Mouse (Mus musculus) megakaryocyte, embryonic 14.5 days (primary cell): Measurements from ENCODE around the gene Cldn14. TPM values are rescaled to one million over a fixed set of nuclear protein-coding genes. Genes with fewer than 3 reads are reported as not detected.
A peak's percentile ranks its signal among the peaks of the same experiment; 100 is the strongest.
"Not testable (repeated sequence)": the region's sequence is repeated elsewhere in the genome, so short reads cannot be mapped to it uniquely, and the experiment has no call there.

Experiments
- H3K27me3 ChIP-seq: replicated peaks from 2 replicates; pipeline ENCODE3; 2012; ENCODE audit warnings: inconsistent platforms
- H3K36me3 ChIP-seq: replicated peaks from 2 replicates; pipeline ENCODE3; 2012; ENCODE audit warnings: low read length, inconsistent platforms, mixed read lengths
- H3K4me1 ChIP-seq: 2 replicates; pipeline ENCODE4 v1.6.1; 2012; ENCODE audit warnings: inconsistent platforms
- H3K4me3 ChIP-seq: replicated peaks from 2 replicates; pipeline ENCODE3; 2012; ENCODE audit warnings: moderate library complexity, mild to moderate bottlenecking, inconsistent platforms
- H3K9me3 ChIP-seq: 2 replicates; pipeline ENCODE4 v1.6.1; 2012; ENCODE audit warnings: inconsistent platforms
- FLI1 ChIP-seq: IDR thresholded peaks from 2 replicates; pipeline ENCODE4 v1.6.1; 2012; ENCODE audit warnings: low read length, inconsistent platforms, mixed read lengths
- GATA1 ChIP-seq: IDR thresholded peaks from 3 replicates; pipeline ENCODE4 v1.6.1; 2012; ENCODE audit warnings: mixed read lengths, low read length, inconsistent platforms, borderline replicate concordance
- polyA plus RNA-seq: library from polyadenylated mRNA; stranded (reverse); fragments of >175 nt; gene quantifications from 2 replicates; pipeline ENCODE4 v1.2.3, GENCODE M21; 2012; ENCODE audit warnings: low replicate concordance; ENCODE audit not compliant: insufficient read depth

The Cldn14 gene
- polyA plus RNA-seq, 1 experiment = not detected

DNA sequence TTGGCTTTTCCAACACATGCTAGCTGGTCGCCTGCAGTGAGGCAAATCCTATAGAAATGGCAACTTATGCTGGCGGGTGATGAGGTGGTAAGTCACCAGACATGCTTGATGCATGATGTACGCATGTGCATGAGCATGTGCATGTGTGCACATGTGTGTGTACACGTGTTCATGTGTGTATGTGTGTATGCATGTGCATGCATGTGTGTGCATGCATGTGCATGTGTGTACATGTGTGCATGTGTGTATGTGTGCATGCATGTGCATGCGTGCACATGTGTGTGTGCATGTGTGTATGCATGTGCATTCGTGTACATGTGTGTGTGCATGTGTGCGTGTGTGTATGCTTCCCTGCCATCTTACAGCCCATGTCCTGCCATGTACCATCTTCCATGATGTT, 28.6 kb upstream of the Cldn14 start:
- H3K36me3 ChIP-seq = no peaks in the 10 kb centered on the region
- H3K4me1 ChIP-seq = peaks cover 3% of the 10 kb centered on the region; the same call in 1 of the 2 replicates
- peaks cover 40% of the 10 kb centered on the region for H3K27me3 ChIP-seq
- no peak for TF ChIP-seq FLI1
- no peak; the same call in 2 of the 3 replicates for TF ChIP-seq GATA1
- H3K9me3 ChIP-seq = no peaks in the 10 kb centered on the region
- H3K4me3 ChIP-seq = peak overlapping the region; percentile 73

DNA sequence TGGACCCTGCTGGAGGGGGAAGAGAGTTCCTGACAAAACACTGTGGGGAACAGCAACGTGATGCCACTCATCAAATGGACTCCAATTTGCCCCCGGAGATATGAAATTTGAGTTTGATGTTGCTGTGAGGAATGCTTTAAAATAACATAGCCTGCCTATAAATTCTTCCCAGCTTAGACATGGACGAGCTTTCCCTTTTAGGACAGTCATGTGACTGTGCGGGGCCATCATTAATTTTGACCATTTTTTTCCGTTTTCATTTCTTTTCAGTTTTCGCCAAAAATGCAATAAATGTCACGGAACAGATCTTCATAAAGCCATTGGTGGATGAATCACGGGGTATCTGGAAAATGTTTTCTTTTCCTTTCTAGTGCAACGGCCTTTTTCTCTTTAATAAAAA, 25.5 kb upstream of the Cldn14 start:
- Histone ChIP-seq H3K36me3 (no peaks in the 10 kb centered on the region), H3K9me3 (no peaks in the 10 kb centered on the region), H3K4me3 (no peak overlapping the region), H3K4me1 (peaks cover 3% of the 10 kb centered on the region; the same call in 1 of the 2 replicates), H3K27me3 (peaks cover 29% of the 10 kb centered on the region)
- TF ChIP-seq FLI1 (no peak), GATA1 (no peak)

DNA sequence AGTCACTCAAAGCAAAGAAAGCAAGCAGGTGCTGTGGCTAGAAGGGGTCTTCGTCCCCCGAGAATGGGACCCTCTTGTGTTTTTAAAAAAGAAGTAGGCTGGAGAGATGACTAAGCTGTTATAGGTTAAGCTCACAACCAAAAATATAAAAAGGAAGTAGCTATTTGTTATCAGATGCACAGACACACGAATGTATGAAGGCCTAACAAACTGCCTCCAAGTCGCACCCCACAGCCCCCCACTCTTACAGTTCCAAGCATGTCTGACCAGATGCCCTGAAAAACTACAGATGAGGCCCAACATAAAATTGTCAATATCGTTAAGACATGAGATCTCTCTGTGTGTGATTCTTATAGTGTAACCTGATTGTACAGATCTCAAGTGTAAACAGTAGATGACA, 23.6 kb upstream of the Cldn14 start:
- H3K9me3 ChIP-seq = no peaks in the 10 kb centered on the region
- TF ChIP-seq FLI1 = no peak
- TF ChIP-seq GATA1 = no peak
- H3K27me3 ChIP-seq = peaks cover 32% of the 10 kb centered on the region
- H3K4me1 ChIP-seq = peaks cover 1% of the 10 kb centered on the region; the same call in 1 of the 2 replicates
- no peak overlapping the region for H3K4me3 ChIP-seq
- no peaks in the 10 kb centered on the region for H3K36me3 ChIP-seq

DNA sequence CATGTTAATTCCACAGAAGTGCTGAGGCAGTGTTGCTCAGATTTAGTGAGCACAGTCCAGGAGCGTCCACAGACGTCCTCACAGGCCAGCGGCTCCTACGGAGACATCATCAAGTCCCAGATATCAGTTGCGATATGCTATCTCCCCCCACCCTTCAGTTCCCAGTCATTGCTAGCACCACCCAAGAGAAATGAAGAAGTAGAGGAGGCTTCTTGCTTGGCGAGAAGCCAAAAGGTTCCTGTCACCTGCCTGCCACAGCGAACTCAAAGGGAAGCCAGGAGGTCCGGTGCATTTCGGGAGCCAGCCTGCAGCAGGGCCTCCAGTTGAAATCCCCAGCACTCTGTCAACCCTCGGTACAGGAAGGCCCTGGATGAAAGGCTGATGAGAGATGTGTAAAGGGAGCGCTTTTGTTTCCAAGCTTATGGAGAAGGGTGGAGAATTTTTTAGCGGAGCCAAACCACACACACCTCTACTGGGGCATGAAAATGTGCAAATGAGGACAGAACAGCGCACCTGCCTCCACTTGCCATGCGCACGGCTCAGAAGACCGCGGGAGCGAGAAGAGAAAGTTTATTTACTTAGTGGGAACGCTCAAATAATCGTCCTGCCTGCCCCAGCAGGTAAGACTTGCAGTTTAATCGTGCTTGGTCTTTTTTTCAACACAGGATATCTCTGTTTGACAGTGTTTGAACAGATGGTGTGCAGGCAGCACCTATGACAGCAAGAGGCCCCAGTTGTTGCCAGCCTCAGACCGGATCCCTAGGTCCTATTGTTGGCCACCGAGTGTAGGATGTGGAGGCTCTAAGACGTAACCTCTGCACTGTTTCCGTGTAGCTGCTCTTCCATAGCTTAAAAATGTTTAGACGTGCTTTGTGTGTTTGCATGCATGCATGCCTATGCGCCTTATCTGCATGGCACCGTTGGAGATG, 15.0 kb upstream of the Cldn14 start:
- Histone ChIP-seq H3K4me1 (no peaks in the 10 kb centered on the region), H3K36me3 (no peaks in the 10 kb centered on the region), H3K9me3 (peaks cover 22% of the 10 kb centered on the region), H3K4me3 (no peak overlapping the region), H3K27me3 (peaks cover 43% of the 10 kb centered on the region)
- TF ChIP-seq FLI1 (no peak), GATA1 (no peak)

DNA sequence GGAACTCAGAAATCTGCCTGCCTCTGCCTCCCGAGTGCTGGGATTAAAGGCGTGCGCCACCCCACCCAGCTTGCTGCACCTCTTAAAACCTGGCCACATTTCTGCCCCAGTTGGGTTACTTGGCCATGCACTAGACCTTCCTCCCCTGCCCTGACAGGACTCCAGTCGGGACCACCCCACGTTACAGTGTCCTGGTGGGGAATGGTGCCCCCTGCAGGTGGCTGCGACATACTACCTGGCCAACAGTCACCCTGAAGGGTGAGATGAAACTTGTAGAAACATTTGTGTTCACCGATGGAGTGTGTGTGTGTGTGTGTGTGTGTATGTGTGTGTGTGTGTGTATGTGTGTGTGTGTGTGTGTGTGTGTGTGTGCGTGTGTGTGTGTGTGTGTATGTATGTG, 11.1 kb upstream of the Cldn14 start:
- not testable (repeated sequence) for H3K4me1 ChIP-seq, H3K4me3 ChIP-seq, H3K36me3 ChIP-seq, H3K9me3 ChIP-seq
- peaks cover 53% of the 10 kb centered on the region for H3K27me3 ChIP-seq

DNA sequence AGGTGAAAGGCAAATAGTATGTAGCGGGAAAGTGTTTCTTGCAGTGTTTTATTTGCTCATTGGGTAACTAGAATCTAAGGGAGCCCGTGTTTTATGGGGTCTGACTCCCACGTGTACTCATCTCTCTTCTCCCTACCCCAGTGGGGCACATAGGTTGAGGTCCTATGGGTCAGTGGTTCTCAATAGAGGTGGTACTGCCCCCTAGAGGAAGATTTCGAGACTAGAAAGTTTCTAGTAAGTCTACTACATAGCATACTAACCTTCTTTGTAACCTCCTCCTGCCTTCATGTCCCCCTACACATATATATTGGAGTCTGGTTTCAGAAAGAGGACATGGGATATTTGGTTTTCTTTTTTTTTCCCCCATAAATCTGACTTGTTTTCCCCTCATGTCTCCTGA, 9.3 kb upstream of the Cldn14 start:
- Histone ChIP-seq H3K27me3 (peaks cover 45% of the 10 kb centered on the region), H3K9me3 (no peaks in the 10 kb centered on the region), H3K4me3 (no peak overlapping the region), H3K36me3 (no peaks in the 10 kb centered on the region), H3K4me1 (no peaks in the 10 kb centered on the region)
- TF ChIP-seq GATA1 (no peak), FLI1 (no peak)

DNA sequence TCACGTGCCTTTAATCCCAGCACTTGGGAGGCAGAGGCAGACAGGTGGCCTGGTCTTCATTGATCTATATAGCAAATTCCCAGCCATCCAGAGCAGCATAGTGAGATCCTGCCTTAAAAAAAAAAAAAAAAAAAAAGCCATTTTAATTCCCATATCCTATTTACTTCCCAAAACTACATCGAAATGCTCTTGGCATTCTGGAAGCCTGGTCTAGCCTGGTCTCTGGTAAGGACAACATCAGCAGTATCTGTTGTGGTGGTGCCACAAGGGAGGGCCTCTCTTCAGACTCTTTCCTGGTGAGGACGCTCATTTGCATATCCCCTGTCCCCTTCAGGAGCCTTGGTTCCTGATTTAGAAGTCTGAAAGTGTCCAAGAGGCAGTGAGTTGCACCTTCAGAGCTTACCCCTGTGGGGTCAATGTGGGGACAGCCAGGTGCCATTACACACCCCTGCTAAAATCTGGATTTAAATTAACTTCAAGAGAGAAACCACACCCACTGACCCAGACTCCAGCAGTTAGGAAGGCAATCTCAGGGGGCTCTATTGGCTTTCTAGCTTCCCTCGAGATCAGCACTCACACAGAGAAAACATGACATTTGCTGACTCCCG, 6.0 kb upstream of the Cldn14 start:
- Histone ChIP-seq H3K9me3 (peaks cover 8% of the 10 kb centered on the region), H3K36me3 (no peaks in the 10 kb centered on the region), H3K4me1 (no peaks in the 10 kb centered on the region), H3K4me3 (no peak overlapping the region), H3K27me3 (peaks cover 40% of the 10 kb centered on the region)
- no peak for TF ChIP-seq GATA1
- TF ChIP-seq FLI1 = no peak

DNA sequence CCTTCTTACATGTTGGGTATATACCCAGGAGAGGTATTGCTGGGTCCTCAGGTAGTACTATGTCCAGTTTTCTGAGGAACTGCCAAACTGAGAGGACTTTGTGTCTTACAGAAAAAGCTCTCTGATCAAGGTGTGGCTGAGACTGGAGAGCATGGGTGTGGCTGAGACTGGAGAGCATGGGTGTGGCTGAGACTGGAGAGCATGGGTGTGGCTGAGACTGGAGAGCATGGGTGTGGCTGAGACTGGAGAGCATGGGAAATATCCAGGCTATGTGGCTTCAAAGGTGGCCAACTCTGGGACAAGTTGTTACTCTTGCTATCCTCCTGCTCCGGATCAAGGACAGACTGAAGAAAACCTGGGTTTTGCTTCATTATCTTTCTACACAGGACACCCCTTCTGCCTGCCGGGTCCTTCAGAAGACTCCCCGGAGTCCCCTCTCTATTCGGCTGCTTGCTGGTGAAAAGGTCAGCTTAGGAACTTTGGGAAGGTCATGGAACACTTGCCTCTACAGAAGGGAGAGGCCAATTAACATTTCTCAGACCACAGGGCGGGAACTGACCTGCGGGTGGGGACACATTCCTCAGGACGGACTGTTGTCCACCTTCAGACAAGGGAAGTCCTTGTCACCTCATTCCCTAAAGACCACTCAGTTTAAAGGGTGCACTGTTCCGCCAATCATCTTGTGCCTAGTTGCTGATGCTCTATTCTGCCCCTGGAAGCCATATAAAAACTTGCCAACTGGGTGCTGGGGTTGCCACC, 4.9 kb upstream of the Cldn14 start:
- H3K4me1 ChIP-seq, H3K4me3 ChIP-seq, H3K36me3 ChIP-seq, H3K9me3 ChIP-seq: not testable (repeated sequence)
- H3K27me3 ChIP-seq = peaks cover 43% of the 10 kb centered on the region

DNA sequence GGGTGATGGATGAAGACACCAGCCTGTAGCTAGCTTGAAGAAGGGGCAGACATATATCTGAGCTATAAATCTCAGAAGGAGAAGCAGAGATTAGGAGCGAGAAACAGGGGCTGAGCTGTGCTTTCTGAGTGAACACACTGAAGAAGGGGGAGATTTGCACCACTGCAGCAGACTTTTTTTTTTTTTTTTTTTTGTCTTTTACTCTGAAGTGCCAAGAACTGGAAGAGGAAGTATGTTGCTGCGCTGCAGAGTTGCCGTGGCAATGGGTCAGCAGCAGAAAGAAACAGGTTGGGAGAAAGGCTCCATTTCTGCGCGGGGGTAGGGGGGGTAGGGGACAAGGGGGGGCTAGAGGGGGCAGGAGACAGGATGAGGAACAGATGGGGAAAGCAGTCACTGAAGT, 2.6 kb upstream of the Cldn14 start:
- peaks cover 42% of the 10 kb centered on the region for H3K27me3 ChIP-seq

DNA sequence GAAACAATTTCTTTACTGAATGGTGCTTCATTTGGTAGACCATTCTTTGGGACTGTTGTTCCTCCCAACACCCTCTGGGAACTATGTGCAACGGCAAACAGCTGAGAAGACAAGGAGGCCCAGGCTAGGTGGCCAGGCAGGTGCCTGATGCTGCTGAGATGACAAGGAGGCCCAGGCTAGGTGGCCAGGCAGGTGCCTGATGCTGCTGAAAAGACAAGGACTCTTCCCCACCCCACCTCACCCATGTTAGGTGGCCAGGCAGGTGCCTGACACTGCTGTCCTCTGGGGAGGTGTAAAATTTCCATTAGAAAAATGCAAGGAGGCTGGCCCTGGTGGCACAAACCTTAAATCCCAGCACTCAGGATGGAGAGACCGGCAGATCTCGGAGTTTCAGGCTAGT, 2.0 kb upstream of the Cldn14 start:
- Histone ChIP-seq H3K4me3 (no peak overlapping the region), H3K9me3 (peaks cover 8% of the 10 kb centered on the region), H3K36me3 (no peaks in the 10 kb centered on the region), H3K27me3 (peaks cover 42% of the 10 kb centered on the region), H3K4me1 (no peaks in the 10 kb centered on the region)
- TF ChIP-seq GATA1 (no peak), FLI1 (no peak)

More for the DNA sequence above, 2.6 kb upstream of the Cldn14 start:
- Histone ChIP-seq H3K4me1 (no peaks in the 10 kb centered on the region), H3K9me3 (peaks cover 8% of the 10 kb centered on the region), H3K4me3 (no peak overlapping the region), H3K36me3 (no peaks in the 10 kb centered on the region)
- TF ChIP-seq FLI1 = no peak
